Mouse (Mus musculus) adrenal gland, adult 8-10 months (tissue): ENCODE results near the gene Kat2b. TPM values are rescaled to one million over a fixed set of nuclear protein-coding genes. Genes with fewer than 3 reads are reported as not detected.
"Not testable (repeated sequence)": the region's sequence is repeated elsewhere in the genome, so short reads cannot be mapped to it uniquely, and the experiment has no call there.

Experiments
- DNase-seq: peaks from one replicate; pipeline ENCODE4 v3.0.0; 2022
- total RNA-seq, 4 experiments: library from RNA; stranded (reverse); gene quantifications; 2 replicates each; pipeline ENCODE4 v1.2.4; 2022

The Kat2b gene
- total RNA-seq, 4 experiments from 2014 or later, result 77.7 to 105 (median 82.5) TPM

DNA sequence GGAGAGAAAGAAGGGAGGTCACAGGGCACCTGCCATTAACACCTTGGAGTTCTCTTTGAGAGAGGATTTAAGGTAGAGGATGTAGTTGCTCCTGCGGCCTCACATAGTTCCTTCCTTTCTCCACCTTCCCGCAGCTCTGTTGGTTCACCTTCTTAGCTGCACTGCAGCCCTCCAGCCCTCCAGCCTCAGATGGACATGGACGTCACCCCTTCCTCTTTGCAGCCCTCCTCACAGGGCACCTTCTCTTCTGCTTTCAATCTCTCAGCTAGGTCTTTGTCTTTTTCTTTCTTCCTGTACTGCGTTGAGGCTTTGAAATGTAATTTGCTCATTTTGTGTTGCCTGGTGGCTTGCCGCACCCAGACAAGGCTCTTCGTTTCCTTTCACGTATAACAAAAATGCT lies 36.6 kb downstream of the Kat2b start:
- not testable (repeated sequence) for DNase-seq

DNA sequence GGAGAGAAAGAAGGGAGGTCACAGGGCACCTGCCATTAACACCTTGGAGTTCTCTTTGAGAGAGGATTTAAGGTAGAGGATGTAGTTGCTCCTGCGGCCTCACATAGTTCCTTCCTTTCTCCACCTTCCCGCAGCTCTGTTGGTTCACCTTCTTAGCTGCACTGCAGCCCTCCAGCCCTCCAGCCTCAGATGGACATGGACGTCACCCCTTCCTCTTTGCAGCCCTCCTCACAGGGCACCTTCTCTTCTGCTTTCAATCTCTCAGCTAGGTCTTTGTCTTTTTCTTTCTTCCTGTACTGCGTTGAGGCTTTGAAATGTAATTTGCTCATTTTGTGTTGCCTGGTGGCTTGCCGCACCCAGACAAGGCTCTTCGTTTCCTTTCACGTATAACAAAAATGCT lies 39.4 kb downstream of the Kat2b start:
- DNase-seq, result not testable (repeated sequence)

DNA sequence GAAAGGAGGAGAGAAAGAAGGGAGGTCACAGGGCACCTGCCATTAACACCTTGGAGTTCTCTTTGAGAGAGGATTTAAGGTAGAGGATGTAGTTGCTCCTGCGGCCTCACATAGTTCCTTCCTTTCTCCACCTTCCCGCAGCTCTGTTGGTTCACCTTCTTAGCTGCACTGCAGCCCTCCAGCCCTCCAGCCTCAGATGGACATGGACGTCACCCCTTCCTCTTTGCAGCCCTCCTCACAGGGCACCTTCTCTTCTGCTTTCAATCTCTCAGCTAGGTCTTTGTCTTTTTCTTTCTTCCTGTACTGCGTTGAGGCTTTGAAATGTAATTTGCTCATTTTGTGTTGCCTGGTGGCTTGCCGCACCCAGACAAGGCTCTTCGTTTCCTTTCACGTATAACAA lies 42.3 kb downstream of the Kat2b start:
- not testable (repeated sequence) for DNase-seq

DNA sequence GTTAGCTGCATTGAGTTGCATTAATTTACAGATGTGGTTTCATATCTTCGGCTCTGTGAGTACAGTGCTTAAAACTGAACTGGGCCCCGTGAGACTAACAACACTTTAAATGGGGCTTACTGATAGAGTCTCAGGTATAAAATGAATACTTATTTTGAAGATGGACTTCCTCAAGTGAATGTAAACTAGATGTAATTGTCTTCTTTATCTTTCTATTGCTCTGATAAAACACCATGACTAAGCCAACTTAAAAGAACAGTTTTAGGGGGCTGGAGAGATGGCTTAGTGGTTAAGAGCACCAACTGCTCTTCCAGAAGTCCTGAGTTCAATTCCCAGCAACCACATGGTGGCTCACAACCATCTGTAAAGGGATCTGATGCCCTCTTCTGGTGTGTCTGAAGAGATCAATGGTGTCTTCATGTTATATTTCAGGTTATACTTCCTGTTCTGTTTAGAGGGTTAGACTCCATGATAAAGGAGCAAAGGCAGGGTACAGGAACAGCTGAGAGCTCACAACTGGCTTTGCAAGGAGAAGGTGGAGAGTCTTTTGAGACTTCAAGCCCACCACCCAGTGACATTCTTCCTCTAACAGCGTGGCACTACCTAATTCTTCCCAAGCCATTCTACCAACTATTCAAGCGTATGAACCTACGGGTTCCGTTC lies 50.8 kb downstream of the Kat2b start:
- no peak for DNase-seq

DNA sequence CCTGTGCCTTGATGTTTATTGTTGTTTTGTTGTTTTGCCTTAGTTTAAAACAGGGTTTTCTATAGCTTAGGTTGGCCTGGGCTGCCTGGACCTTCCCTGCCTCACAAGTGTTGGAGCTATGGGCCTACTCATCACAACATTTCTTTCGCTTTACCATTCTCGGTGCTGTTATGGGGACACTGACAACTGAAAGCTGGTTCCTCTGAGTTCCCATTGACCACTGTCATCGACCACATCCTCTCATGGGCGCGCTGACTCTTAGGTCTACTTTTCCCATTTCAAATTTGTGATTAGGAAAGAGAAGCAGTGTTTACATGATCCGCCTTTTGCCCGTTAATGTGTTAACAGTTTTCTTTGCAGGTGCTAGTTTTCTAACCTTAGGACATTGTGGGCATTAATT lies 51.7 kb downstream of the Kat2b start:
- DNase-seq, result no peak

DNA sequence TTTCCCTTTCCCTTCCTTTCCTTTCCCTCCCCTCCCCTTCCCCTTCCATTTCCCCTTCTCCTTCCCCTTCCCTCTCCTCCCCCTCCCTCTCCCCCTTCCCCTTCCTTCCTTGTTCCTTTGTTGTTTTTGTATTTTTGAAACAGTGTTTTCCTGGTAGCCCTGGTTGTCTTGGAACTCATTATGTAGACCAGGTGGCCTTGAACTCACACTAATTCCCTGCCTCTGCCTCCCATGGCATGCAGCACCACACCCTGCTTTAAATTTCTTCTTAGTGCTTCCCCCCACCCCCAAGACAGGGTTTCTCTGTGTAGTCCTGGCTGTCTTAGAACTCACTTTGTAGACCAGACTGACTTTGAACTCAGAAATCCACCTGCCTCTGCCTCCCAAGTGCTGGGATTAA lies 52.7 kb downstream of the Kat2b start:
- DNase-seq, result no peak

DNA sequence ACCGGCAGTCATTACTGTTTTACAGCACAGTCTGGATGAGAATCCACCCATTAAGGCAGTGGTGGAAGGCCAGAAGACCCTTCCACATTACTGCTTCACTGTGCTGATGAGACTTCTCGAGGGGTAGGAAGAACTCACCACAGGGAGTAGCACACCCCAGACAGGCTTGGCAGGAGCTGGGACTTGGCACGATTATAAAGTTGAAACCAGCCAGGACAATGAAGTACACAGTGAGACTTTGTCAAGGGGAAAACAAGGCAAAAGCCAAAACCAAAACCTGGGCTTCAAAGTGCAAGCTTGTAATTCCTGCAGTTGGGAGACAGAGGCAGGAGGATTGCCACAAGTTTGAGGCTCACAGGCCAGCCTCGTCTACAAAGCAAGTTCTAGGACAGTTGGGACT lies 54.0 kb downstream of the Kat2b start:
- DNase-seq, result no peak

DNA sequence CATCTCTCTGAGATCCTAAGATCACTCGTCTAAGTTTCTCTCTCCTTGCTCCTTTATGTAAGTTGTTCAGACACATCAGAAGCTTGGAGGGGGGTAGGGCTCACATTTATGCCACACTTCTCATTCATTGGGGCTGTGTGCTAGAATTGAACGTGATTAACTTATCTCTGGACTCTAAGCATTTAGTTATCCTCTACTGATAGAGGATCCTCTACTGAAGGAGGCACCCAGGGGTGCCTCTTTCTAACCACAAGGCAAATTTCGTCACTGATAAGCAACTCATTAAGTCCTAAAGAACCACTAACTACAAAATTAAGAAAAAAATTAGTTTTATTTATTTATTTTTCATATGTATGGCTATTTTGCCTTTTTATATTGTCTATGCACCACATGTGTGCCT lies 55.5 kb downstream of the Kat2b start:
- DNase-seq, result no peak

DNA sequence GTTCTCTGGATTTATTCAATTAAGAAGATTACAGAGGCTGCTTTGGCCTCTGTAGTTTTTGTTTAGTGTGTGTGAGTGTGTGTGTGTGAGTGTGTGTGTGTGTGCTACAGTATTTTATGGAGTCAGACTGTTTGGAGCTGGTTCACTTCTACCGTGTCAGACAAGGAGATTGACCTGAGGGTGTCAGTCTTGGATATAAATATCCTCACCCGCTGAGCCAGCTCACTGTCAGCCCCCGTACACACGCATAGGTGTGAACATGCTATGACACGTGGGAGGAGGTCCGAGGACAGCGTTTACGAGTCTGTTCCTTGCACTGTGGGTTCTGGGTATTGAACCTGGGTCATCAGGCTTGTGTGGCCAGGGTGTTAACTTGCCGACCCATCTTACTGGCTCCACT lies 57.1 kb downstream of the Kat2b start:
- DNase-seq, result no peak

DNA sequence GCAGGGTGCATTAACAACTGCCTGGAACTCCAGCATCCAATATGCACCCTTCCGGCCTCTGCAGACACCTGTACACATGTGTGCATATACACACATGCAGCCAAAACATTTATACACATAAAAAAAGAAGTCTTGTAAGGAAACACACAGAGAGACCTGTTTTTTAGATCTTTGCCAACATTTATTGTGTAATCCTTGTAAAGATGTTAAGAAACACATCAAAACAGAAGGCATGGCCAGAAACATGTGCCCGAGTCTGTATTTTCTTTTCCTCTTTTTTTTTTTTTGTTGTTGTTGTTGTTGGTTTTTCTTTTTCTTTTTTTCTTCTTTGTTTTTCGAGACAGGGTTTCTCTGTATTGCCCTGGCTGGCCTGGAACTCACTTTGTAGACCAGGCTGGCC lies 59.5 kb downstream of the Kat2b start:
- DNase-seq, result no peak

DNA sequence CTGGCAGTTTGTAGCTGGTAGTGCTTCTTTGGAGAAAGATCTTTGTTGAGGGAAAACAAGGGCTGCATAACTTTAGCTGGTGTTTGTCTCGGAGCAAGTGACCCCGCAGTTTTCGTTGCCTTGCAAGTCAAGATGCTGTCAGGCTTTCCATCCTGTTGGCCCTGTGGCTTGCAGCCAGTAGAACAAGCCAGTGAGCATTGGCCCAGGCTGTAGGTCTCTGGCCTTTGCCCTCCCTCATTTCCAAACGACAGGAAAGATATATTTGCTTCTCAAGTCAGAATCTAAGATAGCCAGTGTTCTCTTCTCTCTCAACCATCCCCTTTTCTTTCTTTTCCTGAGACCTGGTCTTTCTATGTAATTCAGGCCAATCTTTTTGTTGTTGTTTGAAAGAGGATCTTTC lies 60.8 kb downstream of the Kat2b start:
- DNase-seq, result no peak

DNA sequence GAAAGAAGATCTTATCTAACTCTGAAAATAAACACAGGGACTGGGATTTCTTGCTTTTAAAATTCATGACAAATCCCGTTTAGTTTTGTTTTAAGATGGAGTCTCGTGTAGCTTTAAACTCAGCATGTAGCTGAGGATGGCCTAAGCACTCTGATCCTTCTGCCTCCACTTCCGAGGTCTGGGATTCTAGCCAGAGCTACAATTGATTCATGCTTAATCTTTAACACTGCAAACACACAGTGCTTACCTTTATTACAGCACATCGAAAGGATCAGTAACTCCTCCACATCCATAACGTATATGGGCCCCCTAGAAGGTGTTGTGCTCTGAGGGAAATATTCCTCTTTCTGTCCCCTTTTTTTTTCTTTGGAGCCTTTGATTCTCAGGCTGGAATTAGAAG lies 61.5 kb downstream of the Kat2b start:
- DNase-seq, result no peak

DNA sequence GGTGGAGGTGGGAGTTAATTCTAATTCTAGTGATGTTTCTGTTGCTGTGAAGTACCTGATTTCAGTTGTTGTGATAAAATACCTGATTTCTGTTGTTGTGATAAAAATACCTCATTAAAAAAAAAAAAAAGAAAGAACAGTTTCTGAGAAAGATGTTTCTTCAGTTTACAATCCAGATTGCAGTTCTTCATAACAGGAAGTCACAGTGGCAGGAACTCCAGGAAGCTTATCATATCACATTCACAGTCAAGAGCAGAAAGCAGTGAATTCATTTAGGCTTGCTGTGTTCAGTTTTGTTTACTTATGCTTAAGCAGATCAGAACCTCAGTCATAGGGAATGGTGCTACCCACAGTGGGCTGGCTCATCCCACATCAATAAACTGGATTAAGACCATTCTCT lies 64.7 kb downstream of the Kat2b start:
- DNase-seq, result no peak

DNA sequence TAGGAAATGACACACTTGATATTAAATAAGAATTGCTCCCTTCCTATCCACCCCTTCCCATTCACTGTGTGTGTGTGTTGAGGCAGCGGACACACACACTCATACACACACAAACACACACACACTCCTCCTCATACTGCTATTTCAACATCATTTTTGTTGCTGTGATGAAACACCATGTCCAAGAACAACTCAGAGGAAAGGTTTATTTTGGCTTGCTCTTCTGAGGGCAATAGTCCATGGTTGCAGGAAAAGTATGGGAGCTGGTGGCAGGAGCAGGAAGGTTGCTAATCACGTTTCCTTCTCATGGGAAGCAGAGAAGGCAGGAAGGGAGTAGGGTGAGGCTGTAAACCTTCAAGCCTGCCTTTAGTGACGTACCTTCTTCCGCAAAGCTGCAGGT lies 76.7 kb downstream of the Kat2b start:
- no peak for DNase-seq

DNA sequence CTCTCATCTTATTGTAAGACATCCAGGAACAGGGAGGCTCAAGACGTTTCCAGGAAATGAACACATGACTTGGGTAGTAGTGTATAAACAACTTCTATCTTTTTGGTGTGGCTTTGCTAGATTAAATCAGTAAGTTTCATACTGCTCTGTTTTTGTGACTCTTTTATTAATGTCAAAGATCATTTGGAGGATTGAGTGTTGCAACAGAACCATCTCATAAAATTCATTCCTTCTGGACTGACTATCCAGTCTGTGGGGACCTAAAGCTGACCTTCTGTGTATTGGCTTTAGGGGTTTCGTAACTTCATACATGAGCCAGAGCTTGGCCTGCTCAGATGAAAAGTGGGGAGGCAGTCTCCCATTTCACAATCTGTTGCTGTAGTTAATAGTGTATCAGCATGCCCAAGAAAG lies 83.6 kb downstream of the Kat2b start:
- peak; percentile 45 for DNase-seq

DNA sequence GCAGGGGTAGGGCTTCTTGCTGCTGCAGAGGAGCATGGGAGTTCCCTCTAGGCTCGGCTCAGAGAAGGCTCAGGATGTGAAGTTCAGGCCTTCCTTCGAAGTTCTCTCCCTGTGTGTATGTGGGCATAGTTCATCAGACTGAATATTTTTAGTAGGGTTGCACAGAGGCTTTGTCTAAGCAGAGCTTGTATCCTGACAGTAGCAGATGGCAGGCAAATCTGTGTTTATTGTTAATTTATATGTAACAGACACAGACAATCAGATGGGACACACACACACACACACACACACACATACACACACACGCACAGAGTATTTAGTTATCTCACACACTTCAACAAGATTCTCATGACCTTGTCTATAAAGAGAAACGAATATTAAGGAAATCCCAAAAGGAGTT lies 87.9 kb downstream of the Kat2b start:
- no peak for DNase-seq

DNA sequence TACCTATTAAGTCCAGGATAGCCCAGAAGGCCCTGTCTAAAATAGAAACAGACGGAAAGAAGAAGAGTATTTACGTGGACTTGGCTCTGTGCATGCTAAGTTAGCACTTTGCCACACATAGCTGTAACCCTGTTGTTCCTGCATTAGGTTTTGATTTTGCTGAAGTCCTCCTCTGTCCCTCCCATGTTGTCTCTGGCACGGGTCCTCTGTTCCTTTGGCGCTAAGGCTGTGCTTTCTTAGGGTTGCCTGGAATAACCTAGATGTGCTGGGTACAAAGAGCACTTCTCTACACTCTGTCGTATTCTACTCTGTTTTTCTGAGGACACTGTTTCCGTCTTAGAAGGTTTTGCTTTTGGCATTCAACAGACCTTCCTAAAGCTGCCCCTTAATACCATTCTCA lies 88.4 kb downstream of the Kat2b start:
- DNase-seq, result no peak

DNA sequence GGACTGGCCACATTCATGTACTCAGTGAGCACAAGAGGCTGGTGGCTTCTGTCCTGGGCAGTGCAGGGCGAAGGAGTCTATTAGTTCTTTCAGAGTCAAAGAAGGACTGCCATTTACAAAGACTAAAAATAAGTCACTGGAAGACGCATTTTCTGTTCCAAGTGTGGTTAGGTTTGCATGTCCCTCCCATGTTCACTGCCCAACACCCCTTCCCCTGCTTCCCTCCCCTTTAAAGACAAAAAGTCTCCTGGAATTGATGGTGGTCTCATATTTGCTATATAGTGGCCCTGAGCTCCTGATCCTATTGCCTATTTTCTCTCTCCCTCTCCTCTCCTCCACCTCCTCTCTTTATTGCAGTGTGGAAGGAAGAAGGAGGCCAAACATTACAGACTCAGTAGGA lies 89.3 kb downstream of the Kat2b start:
- DNase-seq, result no peak

DNA sequence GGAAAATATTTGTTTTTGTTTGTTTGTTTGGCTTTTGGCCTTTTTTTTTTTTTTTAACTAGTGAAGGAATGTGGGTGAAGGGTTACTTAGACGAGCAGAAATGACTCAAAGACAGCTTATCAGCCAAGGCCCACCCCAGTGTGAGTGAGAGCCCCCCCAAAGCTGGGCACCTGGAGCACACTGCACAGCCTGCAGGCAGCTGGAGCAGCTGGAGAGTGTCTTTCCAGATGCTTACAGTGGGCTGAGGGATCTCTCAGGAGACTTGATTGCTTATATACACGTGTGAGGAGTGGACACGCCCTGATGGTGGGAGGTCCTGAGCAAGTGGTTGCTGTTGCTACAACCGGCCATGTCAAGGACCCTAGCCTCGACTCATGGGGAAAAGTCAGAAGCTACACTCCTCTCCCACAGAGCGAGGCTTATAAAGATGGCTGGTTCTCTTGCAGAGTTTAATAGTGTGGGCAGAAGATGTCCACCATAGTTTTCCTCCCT lies 89.8 kb downstream of the Kat2b start:
- no peak for DNase-seq

DNA sequence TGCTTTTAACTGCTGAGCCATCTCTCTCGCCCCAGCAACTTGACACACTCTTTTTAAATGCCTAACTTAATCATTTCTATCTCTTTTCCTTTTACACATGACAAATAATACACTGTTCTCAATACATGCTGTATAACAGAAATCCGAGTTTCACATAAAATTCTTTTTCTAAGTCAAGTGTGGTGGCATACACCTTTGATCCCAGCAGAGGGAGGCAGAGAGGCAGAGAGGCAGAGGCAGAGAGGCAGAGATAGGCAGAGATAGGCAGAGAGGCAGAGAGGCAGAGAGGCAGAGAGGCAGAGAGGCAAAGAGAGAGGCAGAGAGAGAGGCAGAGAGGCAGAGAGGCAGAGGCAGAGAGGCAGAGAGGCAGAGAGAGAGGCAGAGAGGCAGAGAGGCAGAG lies 90.7 kb downstream of the Kat2b start:
- not testable (repeated sequence) for DNase-seq

DNA sequence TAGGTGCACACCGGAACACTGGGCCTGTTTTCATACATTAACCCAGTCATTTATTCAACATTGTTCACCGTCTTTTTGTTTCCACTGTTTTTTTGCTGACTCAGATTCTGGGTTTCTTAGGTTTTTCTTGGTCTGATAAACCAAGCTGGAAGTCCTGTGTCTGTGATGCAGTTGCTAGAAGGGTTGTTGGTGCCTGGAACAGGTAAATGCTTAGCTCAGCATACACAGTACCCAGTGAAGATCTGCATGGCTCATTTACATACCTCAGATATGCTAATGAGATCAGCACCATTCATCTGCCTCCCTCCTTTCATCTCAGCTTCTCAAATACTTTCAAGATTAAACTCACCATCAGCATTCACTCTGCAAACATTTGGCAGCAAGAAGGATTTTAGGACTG lies 92.0 kb downstream of the Kat2b start:
- no peak for DNase-seq

DNA sequence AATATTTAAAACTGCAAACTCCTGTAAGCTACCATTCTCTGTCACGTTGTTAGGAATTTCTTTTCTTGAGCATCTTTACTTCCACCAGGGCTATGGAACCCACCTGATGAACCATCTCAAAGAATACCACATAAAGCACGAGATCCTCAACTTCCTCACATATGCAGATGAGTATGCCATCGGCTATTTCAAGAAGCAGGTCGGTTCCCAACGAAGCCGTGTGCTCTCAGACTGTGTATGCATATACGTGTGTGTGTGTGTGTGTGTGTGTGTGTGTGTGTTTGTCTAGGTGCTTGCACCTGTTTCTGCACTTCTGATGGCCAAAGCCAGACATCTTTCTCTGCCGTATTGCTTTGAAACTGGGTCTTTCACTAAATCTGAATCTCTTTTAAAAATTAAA lies 92.6 kb downstream of the Kat2b start:
- no peak for DNase-seq

DNA sequence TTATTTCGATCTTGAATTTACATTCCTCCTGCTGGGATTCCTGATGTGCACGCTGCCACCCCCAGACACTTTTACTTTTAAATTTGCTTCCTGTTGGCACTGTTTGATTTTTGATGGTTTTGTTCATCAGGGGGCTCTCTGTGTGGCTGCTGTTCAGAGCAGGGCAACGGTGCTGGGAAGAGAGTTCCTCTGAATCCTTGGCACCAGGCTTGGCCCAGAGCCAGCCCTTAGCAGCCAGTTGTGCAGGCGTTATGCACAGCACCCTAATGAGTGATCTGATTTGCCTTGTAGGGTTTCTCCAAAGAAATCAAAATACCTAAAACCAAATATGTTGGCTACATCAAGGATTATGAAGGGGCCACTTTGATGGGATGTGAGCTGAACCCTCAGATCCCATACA lies 93.1 kb downstream of the Kat2b start:
- DNase-seq, result no peak

DNA sequence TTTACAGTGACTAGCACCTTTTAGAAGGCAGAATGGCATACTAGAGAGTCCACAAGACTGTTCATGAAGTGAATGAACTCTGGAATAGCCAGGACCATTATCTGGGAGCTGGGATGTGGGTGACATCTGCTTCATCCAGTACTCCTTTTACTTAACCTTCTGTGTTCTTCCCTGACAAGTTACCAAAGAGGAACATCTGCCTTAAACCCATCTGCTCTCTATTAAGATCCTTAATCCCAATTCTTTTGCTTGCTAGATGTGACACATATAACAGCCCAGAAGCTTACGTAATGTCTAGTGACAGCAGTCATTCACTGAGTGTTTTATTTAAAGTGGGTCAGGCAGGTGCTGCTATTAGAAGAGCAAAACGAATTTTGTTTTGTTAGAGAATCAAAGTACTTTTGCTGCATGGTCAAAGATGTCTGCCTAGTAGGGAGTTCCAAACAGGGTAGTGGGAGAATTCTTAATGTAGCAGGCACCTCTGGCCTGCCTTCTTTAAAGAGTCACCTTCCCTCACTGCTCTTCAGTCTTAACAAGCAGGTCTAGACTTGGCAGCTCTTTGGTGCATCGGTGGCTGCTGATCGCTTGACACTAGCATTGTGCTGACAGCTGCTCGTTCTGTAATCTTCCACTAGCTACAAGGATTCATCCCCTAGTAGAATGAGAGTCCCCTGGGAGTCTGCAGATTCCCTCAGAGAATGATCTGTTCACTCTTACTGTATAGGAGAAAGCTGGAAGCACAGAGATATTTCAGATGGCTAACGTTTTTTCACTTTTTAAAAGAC lies 94.6 kb downstream of the Kat2b start:
- no peak for DNase-seq
